Mouse (Mus musculus) 416B (cell line): Measurements from ENCODE around the gene Slc35b3.

Source experiments
- DNase-seq: peaks from one replicate; pipeline ENCODE4 v3.0.0; 2011; ENCODE audit warnings: low read depth

Slc35b3 gene

DNA sequence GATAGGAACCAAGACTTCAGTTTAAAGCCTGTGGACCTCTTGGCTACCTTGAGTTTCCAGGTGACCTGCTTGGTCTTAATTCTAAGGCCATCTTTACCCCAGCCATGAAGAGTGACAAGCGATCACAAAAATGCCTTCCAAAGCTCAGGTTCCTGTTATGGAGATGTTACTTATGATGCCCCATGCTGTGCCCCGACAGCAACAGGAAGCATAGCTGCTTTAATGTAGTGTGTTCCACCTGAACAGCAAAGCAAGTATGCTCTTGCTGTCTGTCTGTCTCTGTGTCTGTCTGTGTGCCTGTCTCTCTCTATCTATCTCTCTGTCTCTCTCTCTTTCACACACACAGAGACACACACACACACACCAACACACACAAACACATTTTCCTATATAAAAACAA lies 22.2 kb downstream of the Slc35b3 start:
- DNase-seq, result no peak

DNA sequence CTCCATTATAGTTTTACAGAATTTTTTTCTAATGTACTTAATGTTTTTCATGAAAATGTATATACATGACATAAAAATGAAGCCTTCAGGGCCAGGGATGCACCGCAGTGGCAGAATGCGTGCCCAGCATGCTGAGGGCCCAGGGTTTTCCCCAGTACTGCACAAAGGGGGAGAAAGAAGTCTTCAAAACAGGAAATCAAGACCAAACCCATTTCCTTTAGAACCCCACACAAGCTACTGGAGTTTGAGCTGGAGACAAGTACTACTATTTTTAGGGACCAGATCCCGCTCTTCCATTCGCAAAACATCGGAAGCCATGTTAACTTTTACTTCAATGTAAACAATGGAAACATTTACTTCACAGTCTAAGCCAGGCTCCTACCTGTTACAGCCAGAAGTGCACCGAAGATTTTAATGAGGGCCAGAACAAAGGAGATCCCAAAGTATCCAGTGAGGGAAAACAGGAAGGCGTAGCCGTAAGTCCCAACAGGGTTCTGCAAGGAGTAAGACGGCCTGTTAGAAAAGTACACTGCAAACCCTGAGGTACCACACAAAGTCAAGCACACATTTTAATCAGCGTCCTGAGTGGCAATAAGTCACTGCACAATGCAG lies 23.7 kb downstream of the Slc35b3 start:
- DNase-seq, result no peak

DNA sequence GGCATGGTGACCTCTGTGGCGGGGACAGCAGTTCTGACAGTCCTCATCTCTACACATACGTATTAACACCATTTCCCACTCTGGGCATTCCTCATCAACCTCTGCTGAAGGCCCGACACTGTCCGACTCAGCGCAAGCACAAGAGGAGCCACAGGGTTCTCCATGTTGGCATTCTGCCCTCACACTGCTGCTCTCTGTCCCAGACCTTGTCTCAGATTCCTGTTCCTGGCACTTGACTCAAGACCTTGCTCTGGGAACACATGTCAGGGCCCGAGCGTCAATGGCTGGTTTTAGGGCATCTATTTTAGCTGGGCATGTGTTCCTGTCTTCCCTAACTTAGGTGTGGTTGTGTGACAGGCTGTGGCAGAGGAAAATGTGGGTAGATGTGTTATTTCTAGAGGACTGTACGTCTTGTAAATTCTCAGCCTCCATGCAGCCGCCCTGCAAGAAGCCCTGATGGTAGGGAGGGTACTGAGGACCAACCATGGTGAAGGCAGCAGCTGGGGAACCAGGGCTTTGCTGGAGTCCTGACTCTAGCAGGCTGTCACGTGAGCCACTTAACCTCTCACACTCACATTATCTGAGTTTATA lies 24.7 kb downstream of the Slc35b3 start:
- DNase-seq, result no peak

DNA sequence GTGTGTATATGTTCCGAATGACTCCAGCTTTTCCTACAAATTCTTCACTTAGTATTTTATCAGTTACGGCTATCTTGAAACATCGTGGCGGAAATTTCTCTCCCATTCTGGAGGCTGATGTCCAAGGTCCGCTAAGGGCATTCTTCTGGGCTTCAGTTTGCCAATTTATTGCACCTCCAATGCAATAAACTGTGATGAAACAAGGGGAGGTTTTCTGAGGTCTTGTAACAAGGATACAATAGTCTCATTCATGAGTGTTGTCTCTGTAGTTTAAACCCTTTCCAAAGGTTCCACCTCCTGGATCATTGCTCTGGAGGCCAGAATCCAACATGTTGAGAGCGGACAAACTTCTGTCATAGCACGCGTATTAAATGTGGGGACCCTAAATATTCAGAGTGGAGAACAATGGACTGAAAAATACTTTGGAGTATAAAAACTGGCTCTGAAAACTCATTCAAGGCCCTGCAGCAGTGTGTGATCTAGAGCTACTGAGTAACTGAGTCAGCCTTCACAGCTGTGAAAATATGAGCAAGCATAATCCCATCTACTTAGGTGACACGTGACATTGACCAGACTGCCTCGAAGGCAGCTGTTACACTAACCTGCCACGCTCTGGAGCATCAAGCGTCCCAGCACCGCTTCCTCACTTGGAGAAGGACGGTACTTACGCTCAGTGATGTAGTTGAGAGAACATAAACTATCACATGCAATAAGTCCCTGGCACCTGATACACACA lies 30.7 kb downstream of the Slc35b3 start:
- no peak for DNase-seq

DNA sequence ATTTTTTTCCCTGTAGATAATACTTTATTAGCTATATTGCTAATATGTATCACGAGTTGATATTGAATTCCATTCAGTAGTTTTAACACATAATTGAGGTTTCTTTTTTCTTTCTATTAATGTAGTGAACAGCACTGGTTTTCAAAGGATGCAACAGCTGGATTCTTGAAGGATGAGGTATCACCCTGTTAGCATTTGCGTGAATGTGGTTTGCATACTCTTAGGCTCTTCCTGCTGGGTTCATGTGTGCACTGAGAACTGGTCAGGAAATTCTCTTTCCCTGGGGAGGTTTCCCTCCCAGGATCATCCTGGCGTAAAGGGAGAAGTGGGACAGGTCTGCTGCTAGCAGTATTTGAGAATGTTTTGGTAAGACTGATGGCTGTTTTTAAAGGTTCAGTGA lies 38.0 kb downstream of the Slc35b3 start:
- no peak for DNase-seq

DNA sequence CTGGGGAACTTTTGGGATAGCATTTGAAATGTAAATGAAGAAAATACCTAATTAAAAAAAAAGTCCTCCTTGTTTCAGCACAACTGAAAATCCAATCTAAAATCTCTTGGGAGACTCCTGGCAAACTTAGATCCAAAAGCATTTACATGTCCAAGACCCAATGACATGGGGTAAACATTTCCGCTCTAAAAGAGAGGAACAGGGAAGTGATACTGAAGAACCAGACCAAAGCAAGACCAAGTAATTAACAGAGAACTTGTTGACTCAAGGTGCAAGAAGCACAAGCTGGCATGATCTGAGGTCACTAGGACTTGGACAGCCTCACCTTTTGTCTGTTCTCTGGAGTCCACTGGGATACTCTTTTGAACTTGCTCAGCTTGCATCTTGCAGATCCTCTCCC lies 39.4 kb downstream of the Slc35b3 start:
- DNase-seq, result no peak

DNA sequence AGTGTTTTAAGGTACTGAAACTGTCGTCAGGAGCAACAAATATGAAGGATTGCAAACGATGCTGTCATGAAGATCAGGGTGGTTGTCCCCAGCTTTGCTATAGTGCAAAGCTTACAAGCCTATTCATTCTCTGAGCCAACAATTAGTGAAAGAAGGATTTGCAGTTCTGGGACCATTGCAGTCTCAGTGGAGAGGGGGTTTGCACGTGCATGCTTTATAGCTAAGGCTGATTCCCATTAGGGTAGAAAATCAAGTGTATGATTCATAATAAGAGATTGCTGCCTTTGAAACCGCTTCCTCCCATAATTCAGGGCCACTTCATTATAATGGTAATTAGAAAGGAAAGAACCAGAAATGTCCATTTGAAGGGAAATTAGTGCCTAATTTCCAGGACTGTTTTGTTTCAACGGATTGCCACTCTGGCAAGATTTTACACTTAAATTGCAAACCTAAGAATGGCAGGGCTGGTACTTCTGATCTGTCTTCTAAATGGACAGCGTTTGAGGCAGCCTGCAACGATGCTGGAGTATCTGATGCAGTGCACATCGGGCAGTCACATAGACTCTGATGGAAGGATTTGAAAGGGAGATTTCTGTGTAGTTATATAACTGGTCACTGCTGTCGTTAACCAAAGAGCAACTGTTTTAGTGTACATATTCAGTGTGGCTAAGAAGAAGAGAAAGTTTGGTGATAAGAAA lies 42.3 kb downstream of the Slc35b3 start:
- no peak for DNase-seq

DNA sequence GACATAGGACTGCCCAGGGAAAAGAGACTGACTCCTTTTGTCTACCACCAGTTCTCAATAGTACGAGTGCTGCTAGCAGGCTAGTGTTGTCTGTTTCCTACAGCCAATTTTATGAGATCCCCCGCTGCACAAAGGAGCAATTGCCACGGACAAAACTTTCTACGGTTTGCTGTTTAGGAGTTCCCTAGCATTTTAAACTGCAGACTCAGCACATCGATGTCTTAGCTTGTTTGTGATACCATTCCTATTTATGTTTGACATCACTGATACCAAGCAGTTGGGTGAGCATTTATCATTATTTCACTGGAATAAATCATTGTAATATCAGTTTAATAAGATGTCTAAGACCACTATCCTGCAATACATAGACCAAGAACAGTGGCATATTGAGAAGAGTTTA lies 43.1 kb downstream of the Slc35b3 start:
- DNase-seq, result no peak

DNA sequence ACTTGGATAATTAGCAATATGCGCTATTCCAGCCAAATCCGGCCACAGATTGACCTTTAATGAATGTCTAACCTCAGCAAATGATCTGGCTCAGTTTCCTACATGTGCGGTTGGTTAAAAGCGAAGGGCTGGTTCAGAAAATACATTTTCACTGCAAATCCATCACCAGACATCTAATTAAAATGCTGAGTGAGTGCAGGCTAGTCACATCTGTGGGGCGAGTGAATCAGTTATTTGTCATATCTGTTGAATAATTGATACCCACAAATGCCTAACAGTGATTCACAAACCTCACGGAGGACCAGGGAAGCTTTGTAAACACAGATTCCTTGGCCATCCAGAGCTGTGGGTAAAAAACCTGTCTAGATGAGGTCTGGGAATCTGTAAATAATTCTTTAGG lies 45.9 kb downstream of the Slc35b3 start:
- no peak for DNase-seq

DNA sequence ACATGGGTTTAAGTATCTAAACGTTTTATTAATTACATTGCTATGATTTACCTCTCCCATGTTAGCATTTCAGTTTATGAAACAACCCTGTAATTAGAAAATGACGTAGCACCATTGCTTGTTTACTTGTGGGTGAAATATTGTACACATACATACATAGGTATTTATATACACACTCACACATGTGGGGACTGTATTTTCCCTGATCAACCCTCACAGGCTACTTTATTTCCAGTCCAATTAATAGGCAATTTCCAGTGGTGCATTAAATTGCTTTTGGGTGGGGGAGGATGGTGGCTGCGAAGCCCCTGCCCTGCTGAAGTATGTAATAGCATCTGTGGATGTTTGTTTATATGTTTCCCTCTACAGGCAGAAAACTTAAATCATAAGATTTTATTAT lies 68.3 kb downstream of the Slc35b3 start:
- DNase-seq, result no peak
